Mouse (Mus musculus) liver, adult 2 months (tissue): ENCODE data around the gene Frrs1.

Experiments used
- CTCF ChIP-seq: fragments of 200-500 bp; IDR thresholded peaks from 2 replicates; pipeline ENCODE4 v1.5.1; 2011; ENCODE audit warnings: low read depth, low read length, control low read depth
- POLR2A ChIP-seq: fragments of 200-500 bp; IDR thresholded peaks from 2 replicates; pipeline ENCODE4 v1.6.1; 2011; ENCODE audit warnings: low read length, control low read depth; ENCODE audit not compliant: insufficient read depth; ENCODE audit errors: extremely low read depth

DNA sequence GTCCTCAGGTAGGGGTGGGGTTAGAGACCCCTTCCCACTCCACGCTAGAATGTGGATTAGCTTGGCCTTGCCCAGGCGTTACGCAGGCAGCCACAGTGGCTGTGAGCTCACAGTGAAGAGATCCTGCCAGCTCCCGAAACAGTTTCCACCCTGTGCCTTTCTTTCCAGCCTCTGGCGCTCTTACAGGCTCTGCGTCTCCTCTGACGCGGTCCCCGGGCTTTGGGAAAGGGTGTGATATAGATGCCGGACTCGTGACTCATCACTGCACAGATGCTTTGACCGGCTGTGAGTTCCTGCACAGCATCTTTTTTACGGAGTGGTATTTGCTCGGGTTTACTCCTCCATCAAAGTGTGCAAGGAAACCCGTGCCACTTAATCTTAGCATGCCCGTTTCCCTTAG, 46.6 kb downstream of the Frrs1 start:
- TF ChIP-seq POLR2A (no peak), CTCF (no peak)
